Mouse (Mus musculus) ZHBTc4 (cell line): ENCODE results near the gene Cd207.
A peak's percentile ranks its signal among the peaks of the same experiment; 100 is the strongest.
"Not testable (repeated sequence)": the region's sequence is repeated elsewhere in the genome, so short reads cannot be mapped to it uniquely, and the experiment has no call there.

Experiments
- DNase-seq: peaks from one replicate; pipeline ENCODE4 v3.0.0-alpha.2; 2011; ENCODE audit warnings: low read depth, low spot score

Gene Cd207

GRCm38 (mm10) chr6:83699971-83700370 is 22.3 kb upstream of the Cd207 start:
- no peak for DNase-seq

- DNase-seq = peak; percentile 88
Observed at GRCm38 (mm10) chr6:83697932-83698331, 20.3 kb upstream of the Cd207 start.

DNA sequence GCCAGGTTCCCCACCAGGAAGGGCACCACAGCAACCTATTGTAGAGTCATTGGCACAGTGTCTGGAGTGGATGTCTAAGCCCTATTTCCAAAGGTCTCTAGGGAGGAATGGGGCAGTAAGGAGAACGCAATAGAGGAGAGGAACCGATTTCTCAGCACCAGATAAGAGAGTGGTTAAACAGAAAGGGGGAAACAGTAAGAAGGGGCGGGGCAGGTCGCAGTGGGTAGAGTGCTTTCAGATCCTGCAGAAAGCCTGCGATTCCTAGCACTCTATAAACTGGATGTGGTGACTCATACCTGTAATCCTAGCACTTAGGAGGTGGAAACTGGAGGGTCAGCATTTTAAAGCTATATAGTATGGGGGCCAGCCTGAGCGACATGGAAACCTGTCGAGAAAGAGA is 19.0 kb upstream of the Cd207 start:
- no peak for DNase-seq

DNA sequence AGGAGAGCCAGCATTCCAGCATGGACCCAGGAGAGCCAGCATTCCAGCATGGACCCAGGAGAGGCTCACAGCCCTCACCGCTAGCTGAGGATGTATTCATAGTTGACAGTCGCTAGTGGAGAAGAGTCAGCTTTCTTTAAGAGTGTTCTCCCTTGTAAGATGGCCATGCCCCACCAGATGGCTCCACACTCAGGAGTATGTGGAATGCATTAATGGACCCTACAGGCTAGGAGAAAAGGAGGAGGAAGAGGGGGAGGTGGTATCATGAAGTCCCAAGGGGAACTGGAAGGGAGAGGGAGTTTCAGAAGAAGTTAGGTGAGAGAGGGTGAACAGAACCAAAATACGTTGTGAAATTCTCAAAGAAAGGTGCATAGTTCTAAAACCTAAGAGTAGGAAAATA is 18.1 kb upstream of the Cd207 start:
- DNase-seq = no peak

DNA sequence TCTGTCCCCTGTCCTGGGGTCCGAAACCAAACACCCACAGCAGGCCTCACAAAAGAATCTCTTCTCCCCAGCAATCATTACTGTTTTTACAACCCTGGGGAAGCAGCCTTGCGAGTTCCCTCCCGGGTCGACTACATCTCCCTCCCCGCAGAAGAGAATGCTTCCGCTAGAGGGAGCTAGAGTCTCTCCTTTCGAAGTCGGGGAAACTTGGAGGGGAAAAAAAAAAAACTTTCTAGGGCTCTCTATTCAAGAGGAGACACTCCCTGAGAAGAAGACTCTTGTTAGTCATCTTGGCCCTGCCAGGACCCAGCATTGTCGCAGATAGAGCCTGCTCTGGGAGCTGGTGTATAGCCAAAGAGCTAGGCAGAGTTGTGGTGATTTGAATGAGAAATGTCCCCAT is 16.2 kb upstream of the Cd207 start:
- DNase-seq = peak; percentile 86

GRCm38 (mm10) chr6:83692962-83693361 is 15.3 kb upstream of the Cd207 start:
- no peak for DNase-seq

- DNase-seq = no peak
Observed at GRCm38 (mm10) chr6:83690936-83691335, 13.3 kb upstream of the Cd207 start.

- peak; percentile 79 for DNase-seq
Observed at GRCm38 (mm10) chr6:83690277-83690676, 12.6 kb upstream of the Cd207 start.

DNA sequence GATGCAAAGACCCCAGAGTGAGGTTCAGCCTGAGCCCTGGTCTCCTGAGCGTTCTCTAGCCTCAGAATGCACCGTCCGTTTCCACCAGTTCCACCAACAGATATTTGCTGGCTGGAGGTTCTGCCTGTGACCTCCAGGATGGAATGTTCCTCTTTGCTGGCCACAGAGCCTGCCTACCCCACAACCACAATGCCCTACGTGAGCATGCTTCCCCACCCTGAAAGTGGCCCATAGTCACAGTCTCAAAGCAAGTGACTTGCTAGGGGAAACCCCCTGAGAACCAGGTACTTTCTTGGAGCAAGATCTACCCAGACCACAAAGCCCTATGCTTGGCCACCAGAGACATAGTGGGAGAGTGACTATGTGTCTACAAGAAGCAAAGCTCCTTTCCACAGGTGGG is 11.7 kb upstream of the Cd207 start:
- DNase-seq = no peak

DNA sequence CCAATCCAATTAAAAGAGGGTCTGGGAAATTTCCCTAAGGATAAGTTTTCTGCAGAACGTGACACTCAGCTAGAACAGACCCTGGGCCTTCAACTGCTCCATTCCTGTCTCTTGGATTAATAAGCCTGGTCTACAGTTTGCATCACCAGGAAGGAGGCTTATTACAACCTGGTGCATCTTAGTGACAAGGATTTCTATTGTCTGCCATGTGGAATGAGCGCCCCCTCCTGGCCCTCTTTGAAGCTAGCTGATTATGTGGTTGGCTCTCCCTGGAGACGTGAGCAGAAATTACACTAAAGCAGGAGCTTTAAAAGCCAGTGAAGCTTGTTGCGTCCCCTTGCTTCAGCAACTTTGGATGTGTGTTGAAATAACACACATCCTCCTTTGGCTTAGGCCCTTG is 4.3 kb downstream of the Cd207 start:
- DNase-seq = peak; percentile 81

GRCm38 (mm10) chr6:83665009-83665408 is 12.6 kb downstream of the Cd207 start:
- no peak for DNase-seq

DNA sequence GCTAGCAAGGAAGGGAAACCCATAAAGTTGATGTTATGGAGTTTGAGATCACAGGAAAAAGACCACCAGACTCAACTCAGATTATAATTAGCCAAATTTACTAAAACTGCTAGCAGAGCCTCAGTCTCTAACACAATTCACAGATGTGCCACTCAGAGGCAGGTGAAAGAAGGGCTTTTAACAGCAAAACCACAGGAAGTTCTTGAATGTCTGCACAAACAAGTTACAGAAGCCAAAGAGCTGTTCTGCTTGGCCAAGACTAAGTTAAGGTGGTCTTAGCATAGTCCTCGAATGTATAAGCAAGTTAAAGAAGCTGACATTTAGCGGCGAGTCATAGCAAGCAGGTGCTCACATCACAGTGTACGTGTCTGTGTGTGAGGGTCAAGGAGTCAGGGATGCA is 16.8 kb downstream of the Cd207 start:
- no peak for DNase-seq

GRCm38 (mm10) chr6:83656087-83656486 is 21.6 kb downstream of the Cd207 start, which contains the start of gene Clec4f:
TSS of gene Clec4f (minus strand) at chr6:83656187.
- no peak for DNase-seq

GRCm38 (mm10) chr6:83646715-83647114 is 30.9 kb downstream of the Cd207 start:
- no peak for DNase-seq

- DNase-seq = peak; percentile 3
Observed at GRCm38 (mm10) chr6:83635329-83635728, 42.3 kb downstream of the Cd207 start.

GRCm38 (mm10) chr6:83634631-83635030 is 43.0 kb downstream of the Cd207 start:
- not testable (repeated sequence) for DNase-seq

GRCm38 (mm10) chr6:83634106-83634505 is 43.6 kb downstream of the Cd207 start:
- DNase-seq = not testable (repeated sequence)

DNA sequence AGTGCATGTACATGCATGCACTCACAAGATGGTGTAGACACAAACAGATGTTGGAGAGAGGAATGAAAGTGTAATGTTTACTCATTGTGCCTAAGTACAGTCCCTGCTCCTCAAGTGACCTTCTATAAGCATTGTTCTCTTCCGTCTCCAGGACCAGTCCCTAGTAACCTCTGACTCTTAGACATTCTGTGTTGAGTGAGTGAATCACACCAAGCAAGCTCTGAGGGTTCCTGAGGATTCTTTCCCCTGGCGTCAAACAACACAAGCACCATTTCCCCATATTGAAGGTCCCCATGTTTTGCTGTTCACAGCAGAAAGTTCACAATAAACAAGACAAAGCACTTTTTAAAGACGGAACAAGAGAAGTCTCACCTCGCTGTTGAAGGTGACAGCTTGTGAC is 45.8 kb downstream of the Cd207 start:
- DNase-seq = no peak

DNA sequence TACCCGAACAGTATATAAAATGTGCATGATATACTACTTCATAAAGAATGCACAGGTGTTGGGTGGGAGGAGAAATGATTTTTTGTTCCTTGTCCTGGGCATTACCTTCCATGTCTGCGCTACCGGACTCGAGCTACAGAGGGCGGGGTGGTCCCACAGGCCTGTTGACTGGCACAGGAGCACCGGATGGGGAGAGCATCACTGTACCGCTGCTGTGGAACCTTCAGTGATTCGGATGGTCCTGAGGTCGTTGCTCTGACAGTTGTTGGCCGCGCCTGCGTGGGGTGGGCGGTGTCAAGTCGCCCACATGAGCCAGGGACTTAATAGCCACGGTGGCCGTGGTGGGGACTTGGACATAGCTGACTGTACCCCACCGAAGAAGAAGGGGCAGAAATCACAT is 50.9 kb downstream of the Cd207 start:
- DNase-seq = peak; percentile 26
